Mouse (Mus musculus) liver, embryonic 15.5 days (tissue): ENCODE results near the gene Tspan5. TPM values are rescaled to one million over a fixed set of nuclear protein-coding genes. Genes with fewer than 3 reads are reported as not detected.

Source experiments
- ATAC-seq: fragments of 200-750 bp; cut with Nextera tagmentation; 2 replicates; pipeline ENCODE4 v1.8.0; 2017; ENCODE audit warnings: moderate number of reproducible peaks, mild to moderate bottlenecking, moderate library complexity; ENCODE audit not compliant: insufficient read depth
- H3K27ac ChIP-seq: fragments of 300-500 bp; sonication (generic); replicated peaks from 2 replicates; pipeline ENCODE4 v1.5.1; 2015; ENCODE audit warnings: mild to moderate bottlenecking, inconsistent platforms
- H3K27me3 ChIP-seq: fragments of 300-500 bp; sonication (generic); 2 replicates; pipeline ENCODE4 v1.6.1; 2015; ENCODE audit warnings: mild to moderate bottlenecking, inconsistent platforms
- H3K36me3 ChIP-seq: fragments of 300-500 bp; sonication (generic); replicated peaks from 2 replicates; pipeline ENCODE4 v1.6.1; 2015; ENCODE audit warnings: moderate library complexity, mild to moderate bottlenecking, inconsistent platforms
- H3K4me1 ChIP-seq: fragments of 300-500 bp; sonication (generic); replicated peaks from 2 replicates; pipeline ENCODE4 v1.6.1; 2015; ENCODE audit warnings: inconsistent platforms
- H3K4me2 ChIP-seq: fragments of 300-500 bp; sonication (generic); 2 replicates; pipeline ENCODE4 v1.6.1; 2015; ENCODE audit warnings: moderate library complexity, mild to moderate bottlenecking, inconsistent platforms
- H3K4me3 ChIP-seq: fragments of 300-500 bp; sonication (generic); replicated peaks from 2 replicates; pipeline ENCODE4 v1.5.1; 2015; ENCODE audit warnings: mild to moderate bottlenecking, inconsistent platforms
- H3K9ac ChIP-seq: fragments of 300-500 bp; sonication (generic); 2 replicates; pipeline ENCODE4 v1.6.1; 2015; ENCODE audit warnings: moderate library complexity, mild to moderate bottlenecking, inconsistent platforms
- H3K9me3 ChIP-seq: fragments of 300-500 bp; sonication (generic); replicated peaks from 2 replicates; pipeline ENCODE4 v1.6.1; 2016; ENCODE audit warnings: inconsistent platforms
- WGBS: fragments of 180-500 bp; shearing (Covaris S2); methylation state at CpG from one replicate; pipeline ENCODE4 v1.1.7; 2015; ENCODE audit warnings: mixed read lengths; ENCODE audit not compliant: insufficient replicate concordance; 5-methylcytosine and 5-hydroxymethylcytosine counted together
- polyA plus RNA-seq: library from polyadenylated mRNA; unstranded; fragments of >200 nt; fragmentation: Nextera tagmentation; extraction: Ambion mirVana; gene quantifications from 2 replicates; pipeline ENCODE4 v1.2.1, GENCODE M21; 2015

The Tspan5 gene
- polyA plus RNA-seq, 1 experiment from 2014 or later: 3.4 TPM

DNA sequence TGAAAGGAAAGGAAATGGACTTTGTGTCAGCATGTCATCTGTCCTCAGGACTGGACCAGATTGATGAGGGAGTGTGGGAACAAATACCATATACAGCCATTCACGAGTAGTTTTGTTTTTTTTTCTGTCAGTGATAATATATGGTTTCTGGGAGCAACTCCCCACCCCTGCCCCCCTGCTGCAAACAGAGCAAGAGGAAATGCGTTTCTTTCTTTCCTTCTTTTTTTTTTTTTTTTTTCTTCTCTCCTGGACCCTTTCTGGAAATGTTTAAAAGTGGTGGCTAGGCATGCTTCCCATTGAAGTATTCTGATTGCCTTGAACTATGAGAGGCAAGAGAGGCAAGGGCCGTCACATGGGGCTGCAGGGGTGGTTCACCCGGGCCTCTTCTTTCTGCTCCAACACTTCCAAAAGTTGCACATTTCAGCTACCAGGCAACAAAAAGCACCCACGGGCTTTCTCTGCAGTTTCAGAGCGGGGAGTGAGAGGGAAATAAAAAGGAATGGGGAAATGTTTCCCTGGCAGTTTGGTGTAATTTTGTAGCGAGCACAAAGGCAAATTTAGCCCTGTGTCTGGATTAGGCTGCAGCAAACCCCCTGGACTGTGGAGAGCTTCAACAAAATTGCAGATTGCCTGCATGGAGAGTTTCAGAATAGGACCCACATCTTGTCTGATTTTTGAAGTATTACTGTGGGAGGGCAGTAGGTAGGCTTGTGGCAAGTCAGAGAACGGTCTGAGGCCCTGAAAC is 2.2 kb downstream of the Tspan5 start:
- Histone ChIP-seq H3K36me3 (no peaks in the 10 kb centered on the region), H3K4me2 (peak overlapping the region; percentile 94), H3K9me3 (no peaks in the 10 kb centered on the region), H3K9ac (no peak overlapping the region), H3K27me3 (peaks cover 51% of the 10 kb centered on the region), H3K4me1 (peaks cover 23% of the 10 kb centered on the region), H3K4me3 (no peak overlapping the region), H3K27ac (no peak overlapping the region)
- ATAC-seq: no peak
- 39% methylated on average over 8 of the region's 8 CpGs for WGBS

- Histone ChIP-seq H3K36me3 (no peaks in the 10 kb centered on the region), H3K9ac (no peak overlapping the region), H3K27ac (no peak overlapping the region), H3K9me3 (no peaks in the 10 kb centered on the region), H3K4me3 (no peak overlapping the region), H3K4me2 (no peak overlapping the region), H3K4me1 (peaks cover 23% of the 10 kb centered on the region), H3K27me3 (peaks cover 50% of the 10 kb centered on the region)
- WGBS: 54% methylated on average over 11 of the region's 11 CpGs
- ATAC-seq: no peak
These were observed 3.1 kb downstream of the Tspan5 start for GRCm38 (mm10) chr3:138745091-138745490.

DNA sequence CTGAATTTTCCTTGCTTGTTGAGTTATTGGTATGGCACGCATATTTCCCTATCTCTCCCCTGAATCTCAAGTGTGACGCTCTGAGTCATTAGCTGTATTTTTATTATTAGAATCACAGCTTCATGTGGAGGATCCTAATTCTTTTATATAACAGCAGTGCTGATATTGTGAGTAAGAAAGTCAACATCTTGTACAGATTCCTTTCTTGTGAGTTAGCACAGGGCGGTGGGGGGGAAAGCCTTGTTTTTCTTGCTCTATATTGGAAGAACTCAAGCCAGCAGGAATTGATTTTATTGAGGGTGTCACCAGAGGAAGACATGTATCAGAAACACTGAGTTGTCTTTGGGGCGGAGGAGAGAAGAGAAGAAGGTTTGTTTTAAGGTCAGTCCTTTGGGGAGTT is 3.6 kb downstream of the Tspan5 start:
- no peak overlapping the region for H3K9ac ChIP-seq
- no peaks in the 10 kb centered on the region for H3K36me3 ChIP-seq
- peaks cover 23% of the 10 kb centered on the region for H3K4me1 ChIP-seq
- 76% methylated on average over 4 of the region's 4 CpGs for WGBS
- H3K27ac ChIP-seq: no peak overlapping the region
- H3K27me3 ChIP-seq: peaks cover 45% of the 10 kb centered on the region
- no peaks in the 10 kb centered on the region for H3K9me3 ChIP-seq
- H3K4me2 ChIP-seq: no peak overlapping the region
- no peak overlapping the region for H3K4me3 ChIP-seq
- no peak for ATAC-seq

DNA sequence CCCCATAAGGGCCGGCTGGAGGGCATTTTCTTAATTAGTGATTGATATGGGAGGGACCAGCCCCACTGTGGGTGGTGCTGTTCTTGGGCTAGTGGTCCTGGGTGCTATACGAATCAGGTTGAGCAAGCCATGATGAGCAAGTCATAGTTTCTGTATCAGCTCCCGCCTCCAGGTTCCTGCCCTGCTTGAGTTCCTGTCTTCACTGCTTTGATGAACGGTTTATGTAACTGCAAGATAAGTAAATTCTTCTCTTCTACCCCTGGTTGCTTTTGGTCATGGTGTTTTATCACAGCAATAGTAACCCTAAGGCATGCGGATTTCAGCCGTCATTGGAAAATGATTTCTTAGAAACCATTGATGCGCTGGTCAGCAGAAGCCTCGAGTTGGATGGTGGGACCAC is 4.6 kb downstream of the Tspan5 start:
- no peak overlapping the region for H3K27ac ChIP-seq
- peaks cover 36% of the 10 kb centered on the region for H3K27me3 ChIP-seq
- peaks cover 18% of the 10 kb centered on the region for H3K4me1 ChIP-seq
- 38% methylated on average over 8 of the region's 8 CpGs for WGBS
- no peak overlapping the region for H3K4me3 ChIP-seq
- H3K4me2 ChIP-seq: no peak overlapping the region
- H3K36me3 ChIP-seq: no peaks in the 10 kb centered on the region
- no peak for ATAC-seq
- no peak overlapping the region for H3K9ac ChIP-seq
- no peaks in the 10 kb centered on the region for H3K9me3 ChIP-seq

DNA sequence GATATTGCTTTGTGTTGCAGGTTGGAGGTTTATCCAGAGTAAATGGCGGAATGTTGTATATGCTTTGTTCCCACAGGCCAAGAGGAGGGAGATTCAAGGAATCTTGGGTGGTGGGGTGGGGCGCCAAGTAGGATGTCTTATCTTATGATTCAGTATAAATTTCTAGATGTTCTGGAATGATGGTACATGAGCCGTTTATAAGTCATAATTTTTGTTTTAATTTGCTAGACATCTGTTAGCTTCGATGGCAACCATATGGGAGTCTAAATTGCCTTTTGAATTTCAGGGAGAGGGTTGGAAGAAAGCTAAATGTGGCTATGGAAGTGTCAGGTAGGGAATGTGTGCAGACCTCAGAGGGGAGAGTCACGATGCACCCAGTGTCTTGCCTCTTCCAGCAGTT is 5.0 kb downstream of the Tspan5 start:
- Histone ChIP-seq H3K27me3 (peaks cover 31% of the 10 kb centered on the region), H3K27ac (no peak overlapping the region), H3K4me2 (no peak overlapping the region), H3K4me3 (no peak overlapping the region), H3K4me1 (peaks cover 14% of the 10 kb centered on the region), H3K36me3 (no peaks in the 10 kb centered on the region), H3K9me3 (no peaks in the 10 kb centered on the region), H3K9ac (no peak overlapping the region)
- 62% methylated on average over 5 of the region's 5 CpGs for WGBS
- ATAC-seq: no peak

DNA sequence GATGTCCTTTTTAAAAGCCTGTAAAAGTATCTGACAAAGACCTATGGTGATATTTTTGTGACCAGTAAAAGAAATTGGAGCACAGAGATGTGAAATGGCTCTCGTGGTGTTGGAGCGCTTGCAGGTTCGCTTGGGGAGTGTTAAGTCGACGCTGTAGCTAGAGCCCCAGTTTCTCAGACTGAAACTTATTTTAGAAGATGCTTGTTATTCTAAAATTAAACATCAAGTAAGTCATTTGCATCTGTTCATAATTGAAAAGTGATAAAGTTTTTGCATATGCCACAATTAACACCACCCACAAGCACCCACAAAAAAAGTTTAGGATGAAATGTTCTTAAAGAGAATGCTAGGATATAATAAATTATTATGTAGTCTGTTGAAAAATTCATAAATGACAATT is 6.0 kb downstream of the Tspan5 start:
- Histone ChIP-seq H3K4me1 (peaks cover 8% of the 10 kb centered on the region), H3K36me3 (no peaks in the 10 kb centered on the region), H3K4me2 (no peak overlapping the region), H3K27me3 (peaks cover 22% of the 10 kb centered on the region), H3K4me3 (no peak overlapping the region), H3K9me3 (no peaks in the 10 kb centered on the region), H3K27ac (no peak overlapping the region), H3K9ac (no peak overlapping the region)
- WGBS: 82% methylated on average over 5 of the region's 5 CpGs
- ATAC-seq: no peak

DNA sequence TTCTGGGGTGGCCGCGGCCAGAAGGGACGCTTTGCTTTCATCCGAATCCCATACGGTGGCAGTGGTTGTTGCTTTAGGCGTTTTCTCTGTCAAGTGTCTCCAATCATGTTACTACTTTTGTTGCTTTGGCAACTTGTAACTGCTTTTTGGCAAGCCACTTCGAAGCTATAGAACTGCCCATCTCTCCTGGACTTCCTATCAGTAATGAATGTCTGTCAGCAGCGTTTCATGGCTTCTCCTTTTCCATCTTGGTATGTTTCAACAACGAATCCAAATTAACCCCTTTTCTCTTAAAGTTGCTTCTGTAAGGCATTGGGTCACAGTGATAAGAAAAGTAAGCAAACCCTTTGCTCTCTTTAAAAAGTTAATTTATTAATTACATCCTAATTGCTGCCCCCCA is 7.7 kb downstream of the Tspan5 start:
- ATAC-seq: no peak
- H3K4me1 ChIP-seq: no peaks in the 10 kb centered on the region
- H3K9me3 ChIP-seq: no peaks in the 10 kb centered on the region
- no peak overlapping the region for H3K4me2 ChIP-seq
- no peaks in the 10 kb centered on the region for H3K36me3 ChIP-seq
- WGBS: 58% methylated on average over 9 of the region's 9 CpGs
- no peak overlapping the region for H3K9ac ChIP-seq
- H3K27ac ChIP-seq: no peak overlapping the region
- H3K27me3 ChIP-seq: peaks cover 6% of the 10 kb centered on the region; the same call in 1 of the 2 replicates
- no peak overlapping the region for H3K4me3 ChIP-seq

- no peaks in the 10 kb centered on the region for H3K9me3 ChIP-seq
- no peak overlapping the region for H3K27ac ChIP-seq
- no peak overlapping the region for H3K4me2 ChIP-seq
- no peaks in the 10 kb centered on the region for H3K36me3 ChIP-seq
- no peak overlapping the region for H3K9ac ChIP-seq
- H3K4me3 ChIP-seq: no peak overlapping the region
- WGBS: 60% methylated on average over 5 of the region's 5 CpGs
- ATAC-seq: no peak
- no peaks in the 10 kb centered on the region for H3K27me3 ChIP-seq
- no peaks in the 10 kb centered on the region for H3K4me1 ChIP-seq
These were observed 9.3 kb downstream of the Tspan5 start for GRCm38 (mm10) chr3:138751328-138751727.

GRCm38 (mm10) chr3:138752056-138752455 is 10.1 kb downstream of the Tspan5 start:
- H3K9me3 ChIP-seq: no peaks in the 10 kb centered on the region
- no peaks in the 10 kb centered on the region for H3K27me3 ChIP-seq
- no peak overlapping the region for H3K4me2 ChIP-seq
- no peaks in the 10 kb centered on the region for H3K36me3 ChIP-seq
- 45% methylated on average over 5 of the region's 5 CpGs for WGBS
- no peak overlapping the region for H3K4me3 ChIP-seq
- H3K27ac ChIP-seq: no peak overlapping the region
- H3K4me1 ChIP-seq: no peaks in the 10 kb centered on the region
- ATAC-seq: no peak
- H3K9ac ChIP-seq: no peak overlapping the region

GRCm38 (mm10) chr3:138752769-138753168 is 10.8 kb downstream of the Tspan5 start:
- no peaks in the 10 kb centered on the region for H3K9me3 ChIP-seq
- H3K4me1 ChIP-seq: no peaks in the 10 kb centered on the region
- WGBS: 16% methylated on average over 3 of the region's 3 CpGs
- ATAC-seq: no peak
- H3K9ac ChIP-seq: no peak overlapping the region
- H3K4me3 ChIP-seq: no peak overlapping the region
- no peaks in the 10 kb centered on the region for H3K36me3 ChIP-seq
- peak overlapping the region; percentile 3; the same call in 1 of the 2 replicates for H3K4me2 ChIP-seq
- H3K27me3 ChIP-seq: no peaks in the 10 kb centered on the region
- H3K27ac ChIP-seq: no peak overlapping the region

DNA sequence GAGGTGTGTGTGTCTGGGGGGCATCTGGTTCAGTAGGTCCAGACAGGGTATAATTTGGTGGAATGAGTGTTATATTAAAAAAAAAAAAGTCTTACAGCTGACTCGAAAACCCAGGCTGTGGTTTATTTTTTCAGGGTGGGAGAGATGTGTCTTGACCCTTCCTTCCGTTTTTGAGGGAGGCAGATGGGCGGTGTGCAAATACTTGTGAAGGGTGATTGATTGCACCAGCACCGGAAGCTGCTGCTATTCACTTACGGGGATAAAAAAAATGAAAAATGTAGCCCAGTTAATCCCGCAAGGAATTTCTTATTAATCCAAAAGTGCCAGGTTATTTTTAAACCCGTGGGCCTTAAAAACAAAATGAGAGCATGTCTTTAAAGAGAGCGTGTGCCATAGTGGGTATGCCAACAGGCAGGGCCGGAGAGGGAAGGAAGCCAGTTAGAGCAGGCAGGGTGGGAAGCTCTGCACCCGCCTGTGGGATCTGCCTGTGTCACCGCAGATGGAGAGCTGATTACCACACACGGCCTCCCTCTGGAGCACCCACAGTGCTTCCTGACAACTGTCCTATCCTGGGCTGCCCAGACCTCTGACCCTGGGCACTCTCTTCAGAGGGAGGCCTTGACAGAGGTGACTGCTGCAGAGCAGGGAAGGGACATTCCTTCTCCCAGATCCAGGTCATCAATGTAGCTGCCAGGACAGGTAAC is 11.3 kb downstream of the Tspan5 start:
- Histone ChIP-seq H3K36me3 (no peaks in the 10 kb centered on the region), H3K9ac (no peak overlapping the region), H3K4me3 (no peak overlapping the region), H3K27ac (no peak overlapping the region), H3K27me3 (no peaks in the 10 kb centered on the region), H3K4me2 (peak overlapping the region; percentile 3), H3K4me1 (no peaks in the 10 kb centered on the region), H3K9me3 (no peaks in the 10 kb centered on the region)
- ATAC-seq: peak; percentile 31
- WGBS: 7% methylated on average over 12 of the region's 12 CpGs
